Mouse (Mus musculus) embryonic fibroblast, embryonic 13.5 days (primary cell): ENCODE measurements around the gene Babam2. TPM values are rescaled to one million over a fixed set of nuclear protein-coding genes. Genes with fewer than 3 reads are reported as not detected.

Experiments
- H3K27ac ChIP-seq: 2 replicates; pipeline ENCODE4 v1.5.1; 2012; ENCODE audit warnings: low read length, control low read depth, inconsistent platforms; ENCODE audit not compliant: insufficient read depth
- H3K4me1 ChIP-seq: 2 replicates; pipeline ENCODE4 v1.6.1; 2011; ENCODE audit warnings: low read length; ENCODE audit not compliant: control insufficient read depth, insufficient read depth
- H3K4me3 ChIP-seq: 2 replicates; pipeline ENCODE4 v1.5.1; 2011; ENCODE audit warnings: mild to moderate bottlenecking, control low read depth, low read length; ENCODE audit not compliant: insufficient read depth
- CTCF ChIP-seq: IDR thresholded peaks from 2 replicates; pipeline ENCODE4 v1.5.1; 2011; ENCODE audit warnings: mild to moderate bottlenecking, control low read depth, low read length, moderate library complexity, borderline replicate concordance; ENCODE audit not compliant: insufficient read depth
- POLR2A ChIP-seq: IDR thresholded peaks from 2 replicates; pipeline ENCODE4 v1.6.1; 2011; ENCODE audit warnings: low read depth, mild to moderate bottlenecking, control low read depth, low read length, moderate library complexity
- polyA plus RNA-seq: library from polyadenylated mRNA; stranded (reverse); fragments of >200 nt; gene quantifications from 2 replicates; pipeline ENCODE4 v1.2.4, GENCODE M21; 2011; ENCODE audit warnings: low read depth; ENCODE audit not compliant: missing spikeins, insufficient read length

Gene Babam2
- polyA plus RNA-seq, 1 experiment: 68.7 TPM

DNA sequence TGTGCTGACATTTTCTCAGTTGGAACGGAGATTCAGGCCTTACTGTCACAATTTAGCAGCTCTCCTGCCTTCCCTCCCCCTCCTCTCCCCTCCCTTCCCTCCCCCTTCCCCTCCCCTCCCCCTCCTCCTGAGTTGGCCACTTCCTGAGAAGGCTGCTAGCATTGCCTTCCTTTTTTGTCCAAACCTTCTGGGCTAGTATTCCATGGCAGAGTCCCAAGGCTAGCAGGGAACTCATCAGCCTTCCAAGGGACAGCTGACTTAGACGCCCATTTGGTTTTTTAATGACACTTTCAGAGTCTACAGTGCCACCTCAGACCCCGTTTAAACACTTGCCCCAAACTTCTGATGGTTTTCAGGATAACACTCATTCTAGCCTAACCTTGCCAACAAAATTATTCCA is 430.4 kb downstream of the Babam2 start:
- H3K27ac ChIP-seq: no peak overlapping the region
- no peak overlapping the region for H3K4me3 ChIP-seq
- H3K4me1 ChIP-seq: no peaks in the 10 kb centered on the region
- no peak for TF ChIP-seq CTCF
- TF ChIP-seq POLR2A: no peak

DNA sequence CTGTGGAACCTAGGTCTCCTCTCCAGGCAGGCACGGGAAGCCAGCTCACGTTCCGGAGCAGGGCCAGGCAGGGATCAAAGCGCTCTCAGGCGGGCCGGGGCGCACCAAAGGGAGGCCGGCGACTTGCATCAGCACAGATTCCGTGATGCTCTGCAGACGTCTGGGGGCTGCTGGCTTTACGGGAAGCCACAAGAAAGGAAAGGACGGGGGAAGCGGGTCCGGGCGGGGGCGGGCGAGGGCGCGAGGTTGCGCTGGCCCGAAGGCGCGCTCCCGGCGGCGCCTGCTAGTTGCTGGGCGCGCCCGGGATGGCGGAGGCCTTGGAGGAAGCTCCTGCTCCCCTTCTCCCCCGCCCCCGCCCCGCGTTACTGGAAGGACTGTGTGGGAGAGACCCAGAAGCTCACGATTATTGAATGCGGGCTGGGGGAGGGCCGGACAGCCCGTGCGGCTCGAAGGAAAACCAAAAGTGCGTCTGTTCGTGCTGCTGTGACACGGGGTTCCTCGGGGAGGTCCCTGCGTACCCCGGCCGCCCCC is 435.6 kb downstream of the Babam2 start:
- Histone ChIP-seq H3K27ac (peak overlapping the region; percentile 85), H3K4me3 (peak overlapping the region; percentile 10), H3K4me1 (no peaks in the 10 kb centered on the region)
- TF ChIP-seq CTCF: no peak
- TF ChIP-seq POLR2A: no peak; the same call in 1 of the 2 replicates

DNA sequence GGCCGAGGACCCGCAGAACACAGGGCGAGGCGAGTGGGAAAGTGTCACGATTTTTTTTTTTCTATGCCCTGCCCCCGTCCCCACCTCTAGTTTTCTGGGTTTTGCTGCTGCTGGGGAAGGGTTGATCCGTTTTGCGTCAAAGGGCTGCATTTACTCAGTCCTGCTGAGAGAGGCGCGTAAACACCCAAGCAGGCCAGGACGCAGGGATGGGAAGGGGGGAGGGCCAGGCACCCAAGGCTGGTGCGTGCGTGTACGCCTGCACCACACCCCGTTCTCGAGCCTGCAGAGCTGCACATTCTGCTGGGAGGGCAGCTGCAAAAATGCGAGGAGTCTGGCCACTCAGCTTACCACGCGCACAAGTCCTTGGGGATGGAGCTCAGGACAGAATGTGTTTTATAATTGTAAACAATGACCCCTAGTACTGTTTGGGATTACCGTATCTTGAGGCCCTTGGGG is 436.1 kb downstream of the Babam2 start:
- TF ChIP-seq POLR2A: peak; percentile 77
- no peak for TF ChIP-seq CTCF
- peak overlapping the region; percentile 3 for H3K4me3 ChIP-seq
- peak overlapping the region; percentile 85 for H3K27ac ChIP-seq
- H3K4me1 ChIP-seq: no peaks in the 10 kb centered on the region

DNA sequence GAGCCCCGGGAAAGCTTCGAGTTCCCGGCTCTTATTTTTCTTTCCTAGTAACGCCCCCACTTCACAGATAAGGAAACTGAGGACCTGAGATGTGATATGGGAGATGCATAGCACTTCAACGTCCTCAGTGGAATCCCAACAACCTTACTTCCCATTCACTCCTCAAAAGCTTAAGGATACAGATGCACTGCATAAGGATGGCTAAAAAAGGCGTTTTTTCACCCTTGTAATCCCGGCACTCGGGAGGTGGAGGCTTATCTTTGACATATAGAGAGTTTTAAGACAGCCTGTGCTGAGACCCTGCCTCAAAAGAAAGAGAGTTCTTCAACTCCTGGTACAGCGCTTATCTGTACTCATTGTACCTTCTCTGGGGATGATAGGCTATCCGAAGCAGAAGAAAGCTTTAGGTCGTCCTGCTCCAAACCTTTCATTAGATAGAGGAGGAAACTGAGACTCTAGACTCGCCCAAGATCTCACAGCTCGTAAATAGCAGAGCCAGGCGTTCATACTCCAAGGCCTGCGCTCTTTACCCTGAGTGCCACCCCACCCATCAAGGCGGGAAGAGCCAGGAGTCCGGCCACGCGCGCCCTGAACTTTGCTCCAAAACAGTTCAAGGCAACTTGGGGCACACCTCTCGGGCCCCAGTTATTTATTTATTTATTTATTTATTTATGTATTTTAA is 436.7 kb downstream of the Babam2 start:
- no peaks in the 10 kb centered on the region for H3K4me1 ChIP-seq
- H3K27ac ChIP-seq: peak overlapping the region; percentile 85
- TF ChIP-seq CTCF: no peak
- TF ChIP-seq POLR2A: peak; percentile 65
- H3K4me3 ChIP-seq: peak overlapping the region; percentile 3

Other genes starting within 250 kb of the Babam2 start
- gene Zfp512, start 245.3 kb upstream of the Babam2 start, polyA plus RNA-seq: 24.3 and 30.1 TPM in 2 replicates
- 0.26 TPM in 1 of 2 replicates, not detected in the other for gene 4930548H24Rik, start 211.9 kb upstream of the Babam2 start, polyA plus RNA-seq
- 24.9 and 32.9 TPM in 2 replicates for gene Gpn1, start 202.9 kb upstream of the Babam2 start, polyA plus RNA-seq
- gene Slc4a1ap, start 170.7 kb upstream of the Babam2 start, polyA plus RNA-seq: 41.8 and 48.9 TPM in 2 replicates
- 15.0 and 16.3 TPM in 2 replicates for gene Supt7l, start 169.9 kb upstream of the Babam2 start, polyA plus RNA-seq
- gene Mrpl33, start 100.7 kb upstream of the Babam2 start, polyA plus RNA-seq: 165 and 191 TPM in 2 replicates
- 1.4 TPM in 1 of 2 replicates, not detected in the other for gene Rbks, start 57 bp upstream of the Babam2 start, polyA plus RNA-seq